Mouse (Mus musculus) small intestine, adult 2 months (tissue): ENCODE data around the gene Gid8.

ENCODE experiments used
- CTCF ChIP-seq: fragments of 200-500 bp; IDR thresholded peaks from 2 replicates; pipeline ENCODE4 v1.5.1; 2012; ENCODE audit warnings: low read depth, mild to moderate bottlenecking, control low read depth, inconsistent platforms, low read length, moderate library complexity, mixed read lengths; ENCODE audit not compliant: insufficient replicate concordance, insufficient read length; ENCODE audit errors: extremely low read depth
- POLR2A ChIP-seq: fragments of 200-500 bp; IDR thresholded peaks from 2 replicates; pipeline ENCODE4 v1.6.1; 2012; ENCODE audit warnings: low read depth, mild to moderate bottlenecking, control low read depth, inconsistent platforms, low read length, moderate library complexity

DNA sequence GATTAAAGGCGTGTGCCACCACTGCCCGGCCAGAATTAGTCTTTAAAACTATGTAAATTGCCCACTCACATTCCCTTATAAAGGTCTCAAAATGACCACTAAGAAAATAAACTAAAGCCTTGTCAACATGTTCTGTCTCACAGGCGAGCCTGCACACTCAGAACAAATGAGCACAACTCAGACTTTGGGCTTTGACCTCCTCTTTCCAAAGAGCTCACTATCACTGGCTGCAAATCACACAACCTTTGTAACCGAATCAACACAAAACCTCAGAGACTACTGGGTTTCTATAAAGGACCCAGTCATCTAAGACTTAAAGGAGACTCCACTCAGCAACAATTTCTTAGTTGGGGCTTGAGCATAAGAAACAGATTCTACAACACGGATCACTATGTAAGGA lies 9.5 kb upstream of the Gid8 start:
- TF ChIP-seq CTCF, result no peak
- no peak for TF ChIP-seq POLR2A
